Mouse (Mus musculus): ENCODE results near the gene Mt2. TPM values are rescaled to one million over a fixed set of nuclear protein-coding genes. Genes with fewer than 3 reads are reported as not detected.

The Mt2 gene
- polyA plus RNA-seq, 1 experiment from 2014 or later, result 310 TPM

DNA sequence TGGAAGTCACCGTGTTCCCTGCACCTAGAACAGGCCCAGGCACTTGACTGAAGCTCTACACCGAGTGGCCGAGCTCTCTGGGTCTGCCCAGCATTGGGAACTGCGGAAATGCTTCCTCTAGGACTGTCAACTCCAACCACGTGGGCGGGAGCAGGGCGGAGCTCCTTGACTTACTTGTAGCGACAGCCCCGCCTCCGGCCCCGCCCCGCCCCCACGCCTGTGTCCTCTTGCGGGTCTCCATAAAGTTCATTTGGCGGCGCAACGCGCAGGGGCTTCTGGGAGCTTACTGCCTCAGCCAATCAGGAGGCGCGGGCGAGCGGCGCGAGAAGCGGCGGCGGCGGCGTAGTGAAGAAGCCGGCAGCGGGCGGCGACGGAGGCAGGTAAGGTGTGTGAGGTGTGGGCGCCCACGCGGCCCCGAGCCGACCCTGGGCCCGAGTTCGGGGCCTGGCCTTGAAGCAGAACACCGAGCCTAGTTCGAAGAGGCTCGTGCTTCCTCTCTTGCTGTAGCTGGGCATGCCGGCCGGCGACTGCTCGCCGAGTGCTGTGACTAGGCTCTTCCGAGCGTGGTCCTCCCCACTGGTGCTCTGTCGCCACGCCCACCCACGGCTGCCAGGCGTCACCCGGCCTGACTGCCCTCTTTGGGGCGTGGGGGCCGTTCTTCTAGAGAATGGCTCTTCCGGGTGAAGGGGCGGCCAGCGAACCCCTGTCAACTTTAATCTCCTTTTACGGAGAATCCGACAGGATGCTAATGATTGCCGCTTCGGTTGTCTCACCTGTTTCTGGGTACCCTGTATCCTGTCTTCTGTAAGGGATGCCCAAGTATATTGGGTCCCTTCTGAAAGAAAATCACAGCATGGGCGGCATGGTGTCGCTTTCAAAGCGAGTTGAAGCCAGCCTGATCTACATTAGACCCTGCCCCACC is 42.0 kb downstream of the Mt2 start, which contains the start of gene Nup93:
Gene Nup93 (plus strand): TSS at position 313 of the 922 bp plus-strand sequence.
- under 1% methylated on average over 68 of the region's 68 CpGs for WGBS
- Histone ChIP-seq H3K27ac (ENCODE audit: low read length) (no peak within 1 kb of the TSS; the same call in 1 of the 2 replicates), H3K36me3 (ENCODE audit: control insufficient read depth, insufficient read depth, low read length) (no peaks in the 10 kb centered on the region), H3K4me2 (replicated peaks; ENCODE audit: low read depth, low read length) (peak within 1 kb of the TSS; percentile 63), H3K4me1 (ENCODE audit: control insufficient read depth, insufficient read depth, low read length) (peaks cover 6% of the 10 kb centered on the region; the same call in 1 of the 2 replicates), H3K9me3 (ENCODE audit: control insufficient read depth, low read depth, low read length) (no peaks in the 10 kb centered on the region), H3K27me3 (ENCODE audit: control insufficient read depth, insufficient read depth, low read length) (no peaks in the 10 kb centered on the region), H3K4me3 (ENCODE audit: low read depth, low read length) (peak within 1 kb of the TSS; percentile 87), H3K9ac (replicated peaks; ENCODE audit: low read depth, low read length) (peak within 1 kb of the TSS; percentile 79)
- peak; percentile 97 for ATAC-seq (ENCODE audit: insufficient number of reproducible peaks, insufficient read depth, low FRiP score, low read depth)

Other genes with a start within 250 kb of the Mt2 start
- 41.9 and 46.3 TPM in 2 replicates for gene Amfr, start 159.8 kb upstream of the Mt2 start, polyA plus RNA-seq (2014; fragmentation: Nextera tagmentation; extraction: Ambion mirVana)
- gene Nudt21, start 135.6 kb upstream of the Mt2 start, polyA plus RNA-seq (2014; fragmentation: Nextera tagmentation; extraction: Ambion mirVana), result 126 and 136 TPM in 2 replicates
- gene Ogfod1, start 135.5 kb upstream of the Mt2 start, polyA plus RNA-seq (2014; fragmentation: Nextera tagmentation; extraction: Ambion mirVana), result 13.4 and 17.9 TPM in 2 replicates
- 12.7 and 16.6 TPM in 2 replicates for gene Bbs2, start 73.7 kb upstream of the Mt2 start, polyA plus RNA-seq (2014; fragmentation: Nextera tagmentation; extraction: Ambion mirVana)
- not detected in 2 replicates for gene Mt4, start 35.5 kb upstream of the Mt2 start, polyA plus RNA-seq (2014; fragmentation: Nextera tagmentation; extraction: Ambion mirVana)
- 3.6 and 6.4 TPM in 2 replicates for gene Mt3, start 20.1 kb upstream of the Mt2 start, polyA plus RNA-seq (2014; fragmentation: Nextera tagmentation; extraction: Ambion mirVana)
- gene Mt1, start 6.4 kb downstream of the Mt2 start, polyA plus RNA-seq (2014; fragmentation: Nextera tagmentation; extraction: Ambion mirVana), result 888 and 910 TPM in 2 replicates
- 74.6 and 82.1 TPM in 2 replicates for gene Nup93, start 41.9 kb downstream of the Mt2 start, polyA plus RNA-seq (2014; fragmentation: Nextera tagmentation; extraction: Ambion mirVana)
- not detected in 2 replicates for gene Slc12a3, start 156.5 kb downstream of the Mt2 start, polyA plus RNA-seq (2014; fragmentation: Nextera tagmentation; extraction: Ambion mirVana)
- 93.1 and 101 TPM in 2 replicates for gene Herpud1, start 213.8 kb downstream of the Mt2 start, polyA plus RNA-seq (2014; fragmentation: Nextera tagmentation; extraction: Ambion mirVana)